24 mouse cellular contexts compared by ENCODE assay signal in the genomic region with DNA sequence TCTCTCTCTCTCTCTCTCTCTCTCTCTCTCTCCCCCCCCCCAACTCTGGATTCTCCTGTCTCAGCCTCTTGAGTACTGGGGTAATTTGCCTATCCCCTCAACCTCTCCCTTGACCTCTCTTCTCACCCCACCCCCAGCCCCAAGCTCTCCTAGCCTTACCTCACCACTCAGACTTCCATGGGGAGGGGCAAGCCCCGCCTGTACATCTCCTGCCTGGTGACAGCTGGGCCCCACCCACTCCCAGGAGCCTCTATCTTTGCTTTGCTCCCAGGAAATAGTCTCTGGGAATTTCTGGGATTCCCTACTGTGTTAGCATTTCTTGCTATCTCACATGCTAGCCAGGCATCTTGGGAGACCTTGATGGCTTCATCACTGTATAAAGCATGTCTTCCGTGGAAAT.
"Had no signal": no experiment of that assay in that cellular context is flagged by ENCODE, and none has a peak within 500 bp of the region (broad histone marks: within the 10 kb centered on the region; RNA-seq: fewer than 3 reads in every experiment).

No protein-coding gene starts in this region.

- DNase-seq: gastrocnemius, postnatal 14 days; gastrocnemius, postnatal 36 days; heart, adult 18-20 months; heart, postnatal 14 days; heart, postnatal 36 days; kidney, adult 18-20 months; kidney, adult 8-10 months; kidney, postnatal 10 days; kidney, postnatal 25 days; kidney, postnatal 4 days; liver; liver, embryonic 13.5 days had no signal

- H3K4me2 ChIP-seq: heart, embryonic 12.5 days; hindbrain, embryonic 13.5 days; hindbrain, embryonic 15.5 days; limb, embryonic 12.5 days; liver, embryonic 11.5 days; liver, embryonic 13.5 days; liver, embryonic 15.5 days had no signal

- H3K27ac ChIP-seq: heart, embryonic 10.5 days; hindbrain, embryonic 13.5 days; hindbrain, embryonic 15.5 days; hindbrain, postnatal 0 days; layer of hippocampus, adult 2 months; left cerebral cortex, adult 2 months; limb, embryonic 10.5 days; limb, embryonic 12.5 days; liver, embryonic 13.5 days; liver, embryonic 15.5 days had no signal

- H3K36me3 ChIP-seq: heart, embryonic 10.5 days; heart, embryonic 12.5 days; hindbrain, embryonic 13.5 days; hindbrain, embryonic 15.5 days; limb, embryonic 10.5 days; limb, embryonic 12.5 days; liver, embryonic 13.5 days; liver, embryonic 15.5 days had no signal

- ATAC-seq: hindbrain, postnatal 0 days; intestine, postnatal 0 days had no signal

- H3K9me3 ChIP-seq: heart, embryonic 10.5 days; hindbrain, embryonic 13.5 days; hindbrain, embryonic 15.5 days; limb, embryonic 10.5 days; limb, embryonic 12.5 days; liver, embryonic 13.5 days; liver, embryonic 15.5 days had no signal

- H3K4me3 ChIP-seq: heart, embryonic 10.5 days; heart, embryonic 12.5 days; hindbrain, embryonic 13.5 days; hindbrain, embryonic 15.5 days; layer of hippocampus, adult 2 months; left cerebral cortex, adult 2 months; limb, embryonic 10.5 days; limb, embryonic 12.5 days; liver, embryonic 13.5 days; liver, embryonic 15.5 days had no signal

- H3K27me3 ChIP-seq: heart, embryonic 12.5 days; hindbrain, embryonic 13.5 days; hindbrain, embryonic 15.5 days; limb, embryonic 12.5 days; liver, embryonic 13.5 days; liver, embryonic 15.5 days had no signal

- H3K4me1 ChIP-seq: limb, embryonic 12.5 days; liver, embryonic 13.5 days; liver, embryonic 15.5 days had no signal

- H3K9ac ChIP-seq: heart, embryonic 12.5 days; hindbrain, embryonic 13.5 days; hindbrain, embryonic 15.5 days; limb, embryonic 12.5 days; liver, embryonic 13.5 days; liver, embryonic 15.5 days had no signal
